Mouse (Mus musculus) induced T-regulatory cell, adult 2 months (primary cell): Measurements from ENCODE around the gene Rps18.
A peak's percentile ranks its signal among the peaks of the same experiment; 100 is the strongest.
"Not testable (repeated sequence)": the region's sequence is repeated elsewhere in the genome, so short reads cannot be mapped to it uniquely, and the experiment has no call there.

Experiments used
- DNase-seq: peaks from one replicate; pipeline ENCODE4 v3.0.0-alpha.2; 2012; ENCODE audit warnings: low read depth

Gene Rps18

DNA sequence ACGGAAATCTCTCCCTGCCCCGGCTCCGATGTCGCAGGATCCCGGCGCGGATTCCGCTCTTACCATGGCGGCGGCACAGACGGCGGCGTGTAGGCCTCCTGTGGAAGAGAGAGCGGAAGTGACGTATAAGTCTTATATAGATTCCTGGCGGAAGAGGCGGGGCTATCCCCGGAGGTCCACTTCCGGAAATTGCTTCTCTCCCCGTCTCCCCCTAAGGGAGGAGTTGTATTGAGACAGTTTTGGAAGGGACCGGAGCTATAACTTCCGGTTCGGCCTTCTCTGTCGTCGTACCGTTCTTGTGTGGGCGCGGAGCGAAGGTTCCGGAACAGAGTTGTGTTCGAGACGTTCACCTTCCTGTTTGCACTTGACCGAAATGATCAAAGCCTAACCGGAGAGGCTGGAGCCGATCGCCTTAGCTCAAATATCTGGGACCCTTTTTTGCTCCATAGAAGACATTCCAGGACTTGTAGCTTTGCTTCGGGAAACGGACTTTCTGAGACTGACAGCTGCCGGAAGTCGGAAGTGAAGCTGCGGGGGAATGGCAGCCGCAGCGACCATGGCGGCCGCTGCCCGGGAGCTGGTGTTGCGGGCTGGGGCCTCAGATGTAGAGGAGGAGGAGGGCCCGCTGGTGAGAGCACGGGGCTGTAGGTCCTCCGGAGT, at the start of gene Rps18, which contains the start of gene Vps52:
Gene Rps18, minus strand, starts transcription at position 447 of the 660 bp plus-strand sequence.
Gene Vps52, plus strand, starts transcription at position 258 of the 660 bp plus-strand sequence.
- DNase-seq: peak; percentile 98

DNA sequence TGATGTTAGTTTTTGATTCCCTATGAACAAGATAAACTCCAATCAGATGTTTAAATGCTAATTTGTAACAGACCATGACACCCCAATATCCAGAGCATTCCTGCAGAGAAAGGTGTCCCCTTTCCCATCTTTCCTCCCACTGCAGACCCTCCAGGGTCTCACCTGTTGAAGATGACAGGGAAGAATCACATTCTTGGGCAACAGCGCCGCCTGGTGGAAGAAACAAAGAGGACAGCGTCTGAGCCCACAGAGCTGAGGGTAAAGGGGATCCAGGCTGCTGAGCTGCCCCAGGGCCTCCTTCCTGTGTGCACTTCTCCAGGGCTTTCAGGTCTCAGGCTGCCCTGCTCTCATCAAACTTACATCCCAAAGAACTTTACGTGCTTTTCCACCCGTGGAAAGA, 47.6 kb upstream of the Rps18 start:
- DNase-seq: peak; percentile 86

DNA sequence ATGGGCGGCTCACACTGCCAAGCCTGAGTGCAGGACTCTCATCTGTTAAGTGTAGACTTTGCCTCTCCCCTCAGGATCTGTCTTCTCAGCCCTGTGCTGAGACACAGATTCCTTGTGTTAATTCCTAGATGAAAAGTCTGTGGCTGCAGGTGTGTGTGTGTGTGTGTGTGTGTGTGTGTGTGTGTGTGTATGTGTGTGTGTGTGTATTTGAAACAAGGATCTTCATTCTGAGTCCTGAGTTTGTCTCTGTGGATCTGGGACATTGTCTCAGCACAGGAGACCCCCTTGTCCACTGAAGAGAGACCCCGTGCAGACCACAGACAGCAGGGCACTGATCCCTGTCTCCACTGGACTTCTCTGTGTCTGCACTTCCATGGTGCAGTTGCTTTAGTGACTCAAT, 45.0 kb upstream of the Rps18 start:
- DNase-seq: not testable (repeated sequence)

GRCm38 (mm10) chr17:34000150-34000537, 44.3 kb upstream of the Rps18 start, which contains the start of gene H2-K1:
TSS of gene H2-K1 (minus strand) at chr17:34000347.
- DNase-seq: peak; percentile 99

GRCm38 (mm10) chr17:33999341-34000149, 43.7 kb upstream of the Rps18 start:
- DNase-seq: peak; percentile 69

- peak; percentile 75 for DNase-seq
Measured at GRCm38 (mm10) chr17:33998697-33999096, 42.9 kb upstream of the Rps18 start.

DNA sequence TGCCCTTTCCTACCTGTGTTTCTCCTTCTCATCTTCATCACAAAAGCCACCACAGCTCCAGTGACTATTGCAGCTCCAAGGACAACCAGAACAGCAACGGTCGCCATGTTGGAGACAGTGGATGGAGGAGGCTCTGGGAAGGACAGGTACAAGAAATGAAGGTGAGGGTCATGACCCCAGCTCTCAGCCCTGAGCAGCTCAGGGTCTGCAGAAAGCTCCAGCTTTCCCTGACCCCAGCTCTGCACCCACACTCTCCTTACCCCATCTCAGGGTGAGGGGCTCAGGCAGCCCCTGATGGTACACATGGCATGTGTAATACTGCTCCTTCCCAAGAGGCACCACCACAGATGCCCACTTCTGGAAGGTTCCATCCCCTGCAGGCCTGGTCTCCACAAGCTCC, 41.2 kb upstream of the Rps18 start:
- not testable (repeated sequence) for DNase-seq

DNA sequence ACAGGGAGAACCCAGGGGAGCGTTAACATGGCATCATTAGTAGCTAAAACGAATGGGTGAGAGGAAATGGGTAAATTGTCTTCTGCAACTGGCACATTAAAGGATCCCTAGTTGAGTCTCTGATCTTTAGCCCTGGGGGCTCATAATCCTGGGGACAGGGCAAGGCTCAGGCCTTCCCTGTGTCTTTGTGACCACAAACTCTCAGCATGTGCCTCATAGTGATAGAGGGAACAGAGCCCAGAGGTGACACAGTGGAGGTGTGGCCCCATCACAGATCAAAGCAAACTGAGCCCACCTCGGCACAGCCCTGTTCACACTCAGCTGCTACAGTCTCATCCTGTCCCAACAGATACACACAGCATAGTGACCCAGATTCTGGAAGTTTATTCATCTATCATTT, 39.9 kb upstream of the Rps18 start:
- DNase-seq: peak; percentile 52

GRCm38 (mm10) chr17:33994959-33995358, 39.2 kb upstream of the Rps18 start:
- peak; percentile 43 for DNase-seq

DNA sequence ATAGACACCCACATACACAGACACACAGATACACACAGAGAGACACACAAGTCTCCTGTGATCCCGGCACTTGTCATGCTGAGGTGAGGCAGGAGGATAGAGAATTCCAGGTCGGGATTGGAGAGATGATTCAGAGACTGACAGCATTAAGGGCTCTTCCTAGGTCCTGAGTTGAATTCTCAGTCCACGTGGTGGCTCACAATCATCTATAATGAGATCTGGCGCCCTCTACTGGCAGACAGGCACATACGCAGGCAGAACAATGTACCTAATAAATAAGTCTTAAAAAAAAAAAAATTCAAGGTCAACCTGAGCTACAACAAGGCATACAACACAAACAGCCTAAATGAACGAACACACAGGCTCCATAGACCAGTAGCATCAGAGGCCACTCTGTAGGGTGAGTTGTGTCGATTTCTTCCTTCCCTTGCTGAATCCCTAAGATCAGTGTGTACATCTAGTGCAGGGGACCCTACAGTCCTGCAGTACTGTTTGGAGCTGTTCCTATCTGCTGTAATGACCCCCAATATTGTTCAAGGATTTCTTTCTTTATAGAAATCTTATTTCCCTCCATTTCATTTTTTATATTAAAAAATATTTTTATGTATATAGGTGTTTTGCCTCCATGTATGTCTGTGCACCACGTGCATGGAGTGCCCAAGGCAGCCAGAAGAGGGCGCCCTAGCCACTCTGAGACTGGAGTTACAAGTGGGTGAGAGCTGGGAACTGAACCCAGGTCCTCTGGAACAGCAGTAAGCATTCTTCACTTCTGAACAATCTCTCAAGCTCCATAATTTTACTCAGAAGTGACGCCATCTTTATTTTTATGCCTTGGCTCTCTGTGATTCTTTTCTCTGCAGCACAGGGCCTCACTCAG, 36.2 kb upstream of the Rps18 start:
- DNase-seq: peak; percentile 93

DNA sequence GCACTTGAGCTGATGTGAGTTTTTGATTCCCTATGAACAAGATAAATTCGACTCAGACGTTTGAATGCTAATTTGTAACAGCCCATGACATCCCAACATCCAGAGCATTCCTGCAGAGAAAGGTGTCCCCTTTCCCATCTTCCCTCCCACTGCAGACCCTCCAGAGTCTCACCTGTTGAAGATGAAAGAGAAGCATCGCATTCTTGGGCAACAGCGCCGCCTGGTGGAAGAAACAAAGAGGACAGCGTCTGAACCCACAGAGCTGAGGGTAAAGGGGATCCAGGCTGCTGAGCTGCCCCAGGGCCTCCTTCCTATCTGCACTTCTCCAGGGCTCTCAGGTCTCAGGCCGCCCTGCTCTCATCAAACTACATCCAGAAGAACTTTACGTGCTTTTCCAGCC, 26.3 kb upstream of the Rps18 start:
- DNase-seq: peak; percentile 90

DNA sequence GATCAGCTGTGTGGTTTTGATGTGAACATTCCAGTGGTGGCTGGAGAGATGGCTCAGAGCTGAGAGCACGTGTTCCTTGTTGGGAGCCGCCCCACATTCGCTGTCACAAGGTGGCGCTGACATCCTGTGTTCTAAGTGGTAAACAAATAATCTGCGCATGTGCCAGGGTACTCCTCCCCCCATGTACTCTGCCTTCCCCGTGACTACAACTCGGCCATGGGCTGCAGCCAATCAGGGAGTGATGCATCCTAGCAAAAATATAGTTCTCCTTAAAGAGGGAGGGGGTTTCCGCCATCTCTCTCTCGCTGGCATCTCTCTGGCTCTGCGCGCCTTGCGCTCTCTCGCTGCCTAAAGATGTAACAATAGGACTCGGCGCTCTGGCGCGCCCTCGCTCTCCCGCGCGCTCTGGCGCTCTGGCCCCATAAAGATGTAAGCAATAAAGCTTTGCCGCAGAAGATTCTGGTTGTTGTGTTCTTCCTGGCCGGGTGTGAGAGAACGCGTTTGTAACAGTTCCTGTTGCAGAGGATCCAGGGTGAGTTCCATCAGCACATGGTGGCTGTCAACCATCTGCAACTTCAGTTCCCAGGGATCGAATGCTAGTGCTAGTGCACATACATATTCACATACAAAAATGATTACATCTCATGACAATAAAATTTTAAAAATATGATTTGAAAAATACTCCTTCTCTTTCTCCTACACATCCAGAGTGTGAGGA, 25.6 kb upstream of the Rps18 start:
- DNase-seq: peak; percentile 99

DNA sequence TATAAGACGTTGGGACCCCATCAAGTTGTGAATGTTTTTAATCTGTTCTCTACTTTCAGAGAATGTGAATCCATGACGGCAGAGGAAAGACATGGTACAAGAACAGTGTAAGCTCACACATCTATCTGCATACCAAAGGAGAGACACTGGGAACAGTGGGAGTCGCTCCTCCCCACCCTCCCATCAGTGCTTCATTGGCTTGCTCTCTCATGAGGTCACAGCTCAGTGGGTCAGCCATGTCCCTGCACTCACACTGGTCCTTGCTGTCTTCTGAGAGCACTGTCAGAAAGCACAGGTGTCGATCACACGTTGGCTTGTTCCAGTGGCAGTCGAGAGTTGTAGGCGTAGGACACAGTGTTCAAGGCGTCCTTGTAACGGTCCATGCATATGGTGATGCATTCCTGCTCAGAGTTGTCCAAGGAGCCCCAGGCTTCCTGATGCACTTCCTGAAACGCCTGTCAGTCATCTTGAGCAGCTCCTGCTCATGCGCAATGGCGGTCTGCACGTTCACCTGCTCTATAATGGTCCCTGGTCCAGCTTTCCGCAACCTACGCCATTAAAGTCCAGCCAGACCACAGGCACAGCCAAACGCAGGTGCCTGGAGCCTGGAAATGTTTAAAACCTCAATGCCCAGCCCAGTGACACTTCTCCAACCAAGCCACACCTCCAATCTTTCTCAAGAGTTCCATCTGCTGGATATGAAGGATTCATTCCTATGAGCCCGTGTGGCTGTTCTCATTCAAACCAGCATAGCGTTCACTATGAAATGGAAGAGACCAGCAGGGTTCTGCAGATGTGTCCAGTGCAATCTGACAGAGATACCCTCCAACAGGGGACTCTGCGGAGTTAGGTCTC, 24.6 kb upstream of the Rps18 start:
- no peak for DNase-seq

- peak; percentile 47 for DNase-seq
Measured at GRCm38 (mm10) chr17:33979512-33980050, 23.8 kb upstream of the Rps18 start.

- peak; percentile 95 for DNase-seq
Measured at GRCm38 (mm10) chr17:33978631-33979031, 22.8 kb upstream of the Rps18 start.

GRCm38 (mm10) chr17:33977861-33978557, 22.2 kb upstream of the Rps18 start:
- DNase-seq: no peak

GRCm38 (mm10) chr17:33973572-33973971, 17.8 kb upstream of the Rps18 start:
- no peak for DNase-seq

DNA sequence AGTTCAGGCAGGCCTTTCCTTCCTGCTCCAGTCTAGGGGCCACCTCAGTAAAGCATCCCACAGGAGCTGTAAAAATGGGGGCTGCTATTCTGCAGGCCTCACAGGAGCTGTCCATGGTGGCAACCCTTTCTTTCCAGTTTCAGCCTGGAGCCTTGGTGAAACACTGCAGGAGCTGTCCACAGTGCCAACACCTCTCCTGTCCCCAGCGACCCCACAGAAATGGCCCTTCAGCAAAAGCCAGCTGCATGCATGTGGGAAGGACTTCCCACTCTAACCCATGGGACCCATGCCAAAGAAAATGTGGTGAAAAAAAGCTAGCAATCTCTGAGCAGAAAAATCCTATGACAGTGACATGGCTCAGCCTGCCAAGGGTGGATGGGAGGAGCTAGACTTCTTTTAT, 16.9 kb upstream of the Rps18 start:
- no peak for DNase-seq

DNA sequence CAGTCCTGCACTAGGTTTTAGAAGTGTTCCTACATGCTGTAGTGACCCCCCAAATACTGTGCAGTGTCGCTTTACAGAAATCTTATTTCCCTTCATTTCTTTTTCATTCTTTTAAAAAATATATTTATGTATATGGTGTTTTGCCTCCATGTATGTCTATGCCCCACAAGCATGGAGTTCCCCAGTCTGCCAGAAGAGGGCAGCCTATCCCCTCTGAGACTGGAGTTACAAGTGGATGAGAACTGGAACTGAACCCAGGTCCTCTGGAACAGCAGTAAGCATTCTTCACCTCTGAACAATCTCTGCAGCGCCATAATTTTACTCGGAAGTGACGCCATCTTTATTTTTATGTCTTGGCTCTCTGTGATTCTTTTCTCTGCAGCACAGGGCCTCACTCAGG, 13.6 kb upstream of the Rps18 start:
- DNase-seq: peak; percentile 74

GRCm38 (mm10) chr17:33968927-33969326, 13.1 kb upstream of the Rps18 start:
- DNase-seq: peak; percentile 93
